Mouse (Mus musculus): Measurements from ENCODE around the gene Galnt6.

Galnt6 gene

DNA sequence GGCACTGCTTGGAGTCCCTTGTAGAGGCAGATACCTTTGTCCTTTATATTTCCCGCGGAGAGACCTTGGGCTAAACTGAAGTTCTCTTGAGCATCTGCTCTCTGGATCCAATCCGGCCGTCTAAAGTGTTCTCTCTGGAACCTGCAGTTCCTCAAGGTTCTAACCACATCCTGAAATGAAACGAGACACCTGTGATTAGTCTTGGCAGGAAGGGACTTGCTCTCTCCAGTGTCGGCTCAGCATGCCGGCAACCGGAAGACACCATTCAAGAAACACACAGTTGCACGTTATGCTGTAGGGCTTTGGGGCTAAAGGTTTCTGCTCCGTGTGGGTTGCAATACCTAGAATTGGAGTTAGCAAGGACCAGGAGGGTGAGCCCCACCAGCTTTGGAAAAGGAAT is 9.1 kb downstream of the Galnt6 start:
- no peak for DNase-seq (ENCODE audit: low read depth)

DNA sequence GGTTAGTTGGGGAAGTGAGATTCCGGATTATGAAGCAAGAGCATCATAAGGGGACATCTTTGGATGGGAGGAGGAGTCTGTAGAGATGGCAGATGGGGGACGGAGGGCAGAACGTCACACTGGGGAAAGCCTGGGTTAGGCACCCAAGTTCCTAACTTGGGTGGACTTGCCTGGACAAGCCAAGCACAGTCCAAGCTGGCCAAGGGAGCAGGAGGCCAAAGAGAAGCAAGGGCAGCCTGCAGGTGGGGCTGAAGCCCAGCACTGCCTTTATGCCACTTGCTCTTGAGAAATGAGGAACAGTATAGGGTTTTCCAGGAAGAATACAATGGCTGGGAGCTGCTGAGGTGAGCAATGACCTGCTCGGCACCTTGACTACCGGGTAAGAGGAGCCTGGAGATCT is 10.0 kb downstream of the Galnt6 start:
- DNase-seq (ENCODE audit: low read depth) = no peak

DNA sequence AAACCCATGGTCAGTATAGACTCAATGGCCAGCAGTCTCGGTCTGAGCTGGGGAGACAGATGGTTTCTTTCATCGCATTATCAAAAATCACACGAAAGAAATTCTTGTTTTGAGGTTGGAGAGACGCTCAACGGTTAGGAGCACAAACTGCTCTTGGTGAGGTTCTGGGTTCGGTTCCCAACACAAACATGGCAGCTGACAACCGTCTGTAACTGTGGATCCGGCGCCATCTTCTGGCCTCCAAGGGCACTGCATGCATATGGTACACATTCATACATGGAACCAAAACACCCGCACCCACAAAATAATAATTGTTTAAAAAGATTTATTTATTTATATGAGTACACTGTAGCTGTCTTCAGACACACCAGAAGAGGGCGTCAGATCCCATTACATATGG is 10.6 kb downstream of the Galnt6 start:
- no peak for DNase-seq (ENCODE audit: low read depth)

DNA sequence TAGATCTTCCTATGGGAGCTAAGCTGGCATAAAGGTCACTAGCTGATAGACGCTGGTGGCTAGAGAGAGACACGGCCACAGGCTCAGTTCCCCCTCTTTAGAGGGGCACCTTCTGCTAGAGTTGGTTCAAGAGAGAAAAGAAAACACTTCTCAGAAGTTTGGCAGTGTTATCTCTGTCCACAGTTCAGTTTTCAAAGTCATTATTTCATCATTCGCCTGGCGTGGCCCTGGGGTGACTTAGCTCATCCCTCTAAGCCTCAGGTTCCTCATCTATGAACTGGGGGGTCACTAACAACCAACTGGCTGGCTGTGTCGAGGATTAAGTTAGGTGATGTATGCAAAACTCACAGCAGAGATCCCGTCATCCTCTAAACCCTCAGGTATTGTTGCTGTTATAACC is 11.2 kb downstream of the Galnt6 start:
- no peak for DNase-seq (ENCODE audit: low read depth)

DNA sequence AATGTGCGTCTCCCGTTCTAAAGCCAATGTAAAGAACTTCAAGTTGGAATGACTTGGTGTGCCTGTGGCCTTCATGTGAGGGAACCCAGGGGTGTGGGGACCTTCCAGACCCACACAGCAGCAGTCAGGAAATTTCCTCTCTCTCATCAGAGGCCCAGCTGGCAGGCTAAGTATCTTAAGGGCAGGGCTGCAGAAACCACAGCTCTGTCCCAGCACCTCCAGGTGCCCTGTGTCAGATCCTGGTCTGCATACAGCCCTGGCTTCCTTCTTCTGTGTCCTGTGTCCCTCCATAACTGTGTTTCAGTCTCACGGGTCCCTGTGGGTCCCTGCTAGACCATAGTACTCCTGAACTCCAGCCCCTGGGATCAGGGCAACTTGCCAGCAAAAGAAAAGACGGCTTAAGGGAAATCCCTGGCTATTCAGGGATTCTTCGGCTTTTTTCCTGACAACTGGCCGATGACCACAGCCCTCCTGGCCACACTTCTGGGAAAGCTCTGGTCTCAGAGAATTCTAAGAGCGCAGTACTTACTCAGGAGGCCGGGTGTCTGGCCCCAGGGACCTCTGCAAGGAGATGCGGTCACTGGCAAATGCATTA is 13.7 kb downstream of the Galnt6 start:
- no peak for DNase-seq (ENCODE audit: low read depth)

DNA sequence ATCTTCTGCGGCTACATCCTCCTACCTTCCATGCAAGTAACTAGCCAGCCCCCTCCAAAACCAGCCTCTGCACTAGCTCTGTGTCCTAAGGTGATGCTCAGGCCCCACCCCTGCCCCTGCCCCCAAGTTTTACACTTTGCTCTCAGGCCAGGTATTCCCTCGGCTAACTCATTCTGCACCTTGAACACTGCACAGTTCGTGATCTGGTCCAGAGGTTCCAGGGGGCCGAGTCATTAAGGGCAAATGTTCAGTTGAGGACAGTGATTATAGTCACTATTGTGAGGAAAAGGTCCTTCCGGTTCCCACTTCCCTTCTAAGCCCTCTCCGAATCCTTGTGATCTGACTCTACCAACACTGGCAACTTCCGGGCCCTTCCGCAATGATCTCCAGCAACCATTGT is 14.7 kb downstream of the Galnt6 start:
- no peak for DNase-seq (ENCODE audit: low read depth)

DNA sequence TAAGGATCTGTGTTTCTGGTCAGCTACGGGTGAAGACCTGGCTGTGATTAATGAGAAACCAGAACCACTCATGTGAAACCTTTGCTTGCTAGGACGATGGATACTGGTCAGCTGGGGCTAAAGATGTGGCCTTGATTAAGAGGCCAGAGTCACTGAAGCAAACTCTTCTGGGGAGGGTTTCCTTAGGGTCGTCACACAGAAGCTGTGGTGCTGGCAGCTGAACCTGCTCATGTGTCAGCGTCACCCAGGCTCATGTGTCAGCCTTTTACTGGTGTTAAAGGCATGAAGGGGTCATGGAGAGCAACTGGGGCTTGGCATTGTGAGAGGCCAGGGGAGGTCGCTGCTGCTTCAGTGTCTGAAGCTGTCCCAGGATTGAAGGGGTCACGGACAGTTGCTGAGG is 18.3 kb downstream of the Galnt6 start:
- DNase-seq (ENCODE audit: low read depth) = no peak

DNA sequence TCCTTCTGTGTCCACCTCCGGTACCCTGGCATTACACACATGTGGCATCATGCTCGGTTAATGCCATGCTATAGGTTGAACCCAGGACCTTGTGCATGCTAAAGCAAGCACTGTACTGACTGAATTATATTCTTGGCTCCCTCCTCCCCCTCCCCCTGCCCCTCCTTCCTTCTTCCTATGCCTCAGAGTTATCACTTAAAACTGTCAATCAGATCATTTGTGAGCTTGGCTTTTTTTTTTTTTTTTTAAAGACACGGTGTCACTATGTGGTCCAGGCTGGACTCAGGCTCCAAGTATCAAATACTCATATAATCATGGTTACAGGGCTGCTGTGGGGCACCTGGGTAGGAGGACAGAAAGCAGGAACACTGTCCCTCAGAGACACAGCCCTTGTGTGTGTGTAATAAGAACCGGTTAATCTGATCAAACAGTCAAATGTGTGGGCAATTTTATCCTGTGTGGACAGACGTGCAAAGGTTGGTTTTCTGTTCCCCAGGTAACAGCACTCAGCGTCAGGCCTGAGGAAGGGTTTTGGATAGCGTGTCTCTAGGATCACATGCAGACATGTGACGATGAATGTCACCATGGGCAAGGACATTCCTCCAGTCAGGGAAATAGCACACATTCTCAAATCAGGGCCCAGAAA is 20.6 kb downstream of the Galnt6 start:
- DNase-seq (ENCODE audit: low read depth) = no peak

DNA sequence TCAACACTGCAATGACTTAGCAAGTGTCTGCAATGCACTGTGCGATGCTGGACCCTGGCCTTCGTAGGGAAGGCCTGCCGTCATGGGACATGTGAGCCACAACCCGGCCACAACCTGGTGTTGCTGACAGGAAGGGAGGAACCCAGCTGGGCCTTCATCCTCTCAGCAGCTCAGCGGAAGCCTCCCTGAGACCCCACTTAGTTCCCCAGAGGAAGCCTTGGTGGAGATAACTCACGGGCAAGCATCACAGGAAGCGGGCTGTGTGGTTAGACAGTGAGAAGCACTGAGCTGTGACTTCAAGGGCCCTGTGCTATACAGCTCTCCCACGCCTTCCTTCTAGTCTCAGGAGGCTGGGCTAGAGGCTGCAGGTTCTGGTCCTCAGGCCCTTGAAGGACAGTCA is 22.9 kb downstream of the Galnt6 start:
- peak; percentile 64 for DNase-seq (ENCODE audit: low read depth)

DNA sequence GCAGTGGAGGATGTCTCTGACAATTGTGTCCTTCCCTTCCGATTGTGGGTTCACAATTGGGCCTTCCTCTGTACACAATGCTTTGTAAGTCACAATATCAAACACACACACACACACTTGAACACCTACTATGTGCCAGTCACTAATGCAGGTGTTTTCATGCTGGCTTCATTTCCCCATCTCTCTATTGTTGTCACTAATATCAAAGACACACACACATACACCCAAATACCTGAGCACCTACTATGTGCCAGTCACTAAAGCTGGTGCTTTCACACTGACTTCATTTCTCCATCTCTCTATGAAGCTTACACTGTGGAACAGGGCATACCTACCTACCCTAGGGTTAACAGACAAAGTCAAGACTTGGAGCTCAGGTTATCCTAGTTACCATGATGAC is 23.8 kb downstream of the Galnt6 start:
- no peak for DNase-seq (ENCODE audit: low read depth)

DNA sequence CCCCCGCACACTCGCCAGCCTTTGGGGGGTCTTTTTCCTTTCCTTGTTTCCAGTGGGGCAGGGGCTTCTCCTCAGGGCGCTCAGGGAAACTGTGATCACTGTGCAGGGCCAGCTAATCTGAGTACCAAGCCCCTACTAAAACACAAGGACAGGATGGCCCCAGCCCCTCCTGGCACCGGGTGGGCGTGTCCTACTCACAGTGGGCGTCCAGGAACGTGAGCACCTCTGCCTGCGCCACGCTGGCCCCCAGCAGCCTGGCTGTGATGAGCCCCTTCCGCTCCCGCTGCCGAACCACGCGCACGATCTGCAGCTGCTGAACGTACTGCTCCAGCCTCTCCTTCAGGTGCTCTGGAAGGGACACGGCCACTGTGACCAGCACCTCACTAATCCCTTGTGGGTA is 25.3 kb downstream of the Galnt6 start:
- no peak for DNase-seq (ENCODE audit: low read depth)

DNA sequence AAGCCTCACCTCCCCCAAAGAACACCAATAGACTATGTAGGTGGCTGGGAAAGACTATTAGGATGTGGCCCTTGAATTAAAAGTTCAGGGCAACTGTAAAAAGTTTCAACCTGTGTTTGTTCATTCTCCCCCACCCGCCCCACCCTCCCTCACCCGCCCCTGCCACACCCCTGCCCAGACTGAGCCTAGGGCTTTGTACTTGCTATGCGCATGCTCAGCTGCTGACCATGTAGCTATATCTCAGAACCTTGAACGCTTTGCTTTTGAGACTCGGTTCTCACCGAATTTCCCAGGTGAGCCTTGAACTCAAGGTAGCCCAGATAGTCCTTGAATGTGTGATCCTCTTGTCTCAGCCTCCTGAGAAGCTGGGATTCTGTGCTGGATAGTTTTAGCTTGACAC is 27.3 kb downstream of the Galnt6 start:
- DNase-seq (ENCODE audit: low read depth) = no peak

DNA sequence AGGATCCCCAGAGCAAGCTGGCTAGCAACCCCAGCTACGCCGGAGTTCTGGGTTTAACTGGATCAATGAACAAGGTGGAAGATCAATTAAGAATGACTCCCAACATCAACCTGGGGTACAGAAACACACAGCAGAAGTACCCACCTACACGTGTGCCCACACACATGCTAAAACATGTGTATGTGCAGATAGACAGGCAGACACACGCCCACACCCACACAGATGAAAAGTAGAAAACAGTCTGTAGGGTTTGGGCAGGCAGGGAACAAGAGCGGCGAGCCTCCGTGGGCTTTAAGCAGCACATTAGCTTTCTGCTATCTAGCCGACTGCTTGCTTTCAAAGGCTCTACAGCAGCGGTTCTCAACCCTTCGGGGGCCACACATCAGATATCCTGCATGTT is 28.1 kb downstream of the Galnt6 start:
- DNase-seq (ENCODE audit: low read depth) = no peak

DNA sequence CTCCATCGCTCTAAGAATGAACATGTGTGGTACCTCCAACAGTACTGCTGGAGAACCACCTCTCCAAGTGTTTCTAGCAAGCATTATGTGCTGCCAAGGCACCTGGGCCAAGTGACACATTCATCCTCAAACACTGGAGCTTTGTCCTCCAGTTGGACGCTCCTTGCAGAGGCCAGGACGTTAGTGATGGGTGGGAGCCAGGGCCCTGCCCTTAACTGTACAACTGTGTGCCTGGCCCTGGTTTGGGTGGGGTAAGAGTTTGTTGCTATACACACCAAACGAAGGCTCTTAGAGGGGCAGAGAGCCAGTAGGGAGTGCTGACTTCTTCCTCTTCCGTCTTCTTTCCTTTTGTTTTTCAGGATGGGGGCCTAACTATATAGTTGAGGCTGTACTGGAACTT is 28.8 kb downstream of the Galnt6 start:
- DNase-seq (ENCODE audit: low read depth) = no peak

DNA sequence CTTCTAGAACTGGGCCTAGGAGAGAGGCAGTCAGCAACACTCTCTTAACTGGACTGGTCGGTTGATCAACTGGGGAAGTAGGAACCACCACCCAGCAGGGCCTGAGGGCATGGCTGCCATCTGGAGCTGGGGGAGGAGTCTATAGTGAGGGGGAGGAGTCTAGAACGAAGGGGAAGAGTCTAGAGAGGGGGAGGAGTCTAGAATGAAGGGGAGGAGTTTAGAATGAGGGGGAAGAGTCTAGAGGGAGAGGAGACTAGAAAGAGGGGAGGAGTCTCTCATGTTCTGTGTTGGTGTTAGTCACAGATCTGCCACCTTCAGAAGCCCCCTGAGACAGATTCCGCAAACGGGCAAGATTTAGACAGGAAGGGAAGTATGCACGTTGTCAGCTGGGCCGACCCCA is 29.8 kb downstream of the Galnt6 start:
- peak; percentile 53 for DNase-seq (ENCODE audit: low read depth)

DNA sequence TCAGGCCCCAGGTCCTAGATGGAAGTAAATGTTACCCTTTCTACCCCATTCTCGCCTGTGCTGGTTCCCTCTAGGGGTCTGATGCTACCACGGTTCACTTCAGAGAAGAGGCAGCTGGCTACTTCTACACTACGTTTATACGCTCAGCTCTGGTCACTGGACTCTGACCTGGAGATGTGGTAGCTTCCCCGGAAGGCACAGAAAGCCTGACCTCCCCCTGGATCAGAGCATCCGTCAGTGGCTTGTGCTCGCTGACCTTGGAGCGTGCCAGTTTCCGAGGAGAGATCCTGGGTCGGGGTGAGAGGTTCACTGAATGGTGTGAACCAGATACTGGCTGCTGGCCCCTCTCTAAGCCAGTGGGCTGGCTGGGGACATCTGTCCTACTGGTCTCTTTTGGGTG is 31.1 kb downstream of the Galnt6 start:
- DNase-seq (ENCODE audit: low read depth) = no peak

DNA sequence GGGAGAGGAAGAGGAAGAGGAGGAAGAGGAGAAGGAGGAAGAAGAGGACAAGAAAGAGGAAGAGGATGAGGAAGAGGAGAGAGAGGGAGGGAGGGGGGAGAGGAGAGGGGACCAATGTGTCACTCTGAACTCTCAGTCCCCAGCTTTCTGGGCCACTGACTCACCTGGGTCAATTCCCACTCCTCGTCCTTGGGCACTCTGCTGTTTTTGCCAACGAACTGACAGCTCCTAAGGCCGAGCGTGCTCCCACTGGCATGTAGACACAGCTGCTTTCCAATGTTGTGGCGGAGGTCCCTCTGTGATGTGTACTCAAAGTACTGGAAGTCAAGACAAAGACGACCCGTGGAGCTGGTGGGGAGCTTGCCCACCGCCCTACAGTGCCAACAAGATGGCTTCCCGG is 34.8 kb downstream of the Galnt6 start:
- DNase-seq (ENCODE audit: low read depth) = no peak

DNA sequence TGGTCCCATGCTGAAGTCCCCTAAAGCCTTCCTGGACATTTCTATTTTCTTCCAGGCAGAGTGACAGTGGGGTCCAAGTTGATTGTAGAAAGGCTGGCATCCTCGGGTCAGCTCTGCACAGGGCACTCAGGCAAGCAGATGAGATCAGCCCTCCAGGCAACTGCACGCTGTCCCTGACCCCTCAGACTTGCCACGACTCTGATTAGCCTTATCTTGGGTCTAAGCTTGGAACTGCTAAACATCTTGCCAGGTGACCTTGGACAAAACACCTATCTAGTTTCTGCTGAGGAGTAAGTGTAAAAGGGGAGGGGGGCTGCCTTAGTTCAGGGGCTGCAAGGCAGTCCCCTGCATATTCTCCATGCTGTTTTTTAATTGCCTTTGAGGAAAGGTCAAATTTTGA is 37.2 kb downstream of the Galnt6 start:
- DNase-seq (ENCODE audit: low read depth) = no peak

DNA sequence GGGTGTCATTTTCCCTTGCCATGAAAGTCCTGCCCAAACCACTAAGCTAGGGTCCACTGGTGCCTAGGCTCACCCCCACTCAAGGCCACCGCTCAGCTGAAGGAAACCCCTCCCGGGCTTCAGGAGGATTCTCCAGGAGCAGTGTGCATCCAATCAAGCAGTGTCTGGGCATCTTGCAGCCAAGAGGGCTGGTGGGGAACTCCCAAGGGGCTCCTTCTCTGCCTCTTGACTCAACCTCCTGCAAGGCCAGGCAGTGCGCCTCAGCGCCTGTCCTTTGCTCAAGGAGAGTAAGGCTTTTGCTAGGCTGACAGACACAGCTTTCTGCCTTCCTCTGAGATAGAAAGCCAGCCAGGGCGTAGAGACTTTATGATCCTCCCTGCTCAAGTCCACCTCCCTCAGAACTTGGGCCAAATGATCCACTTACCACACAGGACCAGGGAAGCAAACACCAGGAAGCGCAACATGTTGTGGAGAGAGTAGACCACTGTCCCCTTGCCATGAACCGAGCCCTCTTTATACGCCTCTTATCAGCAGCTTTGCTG is 41.7 kb downstream of the Galnt6 start, which contains the start of gene Cela1:
TSS of gene Cela1 (minus strand) at position 492 of the 542 bp plus-strand sequence.
- no peak for DNase-seq (ENCODE audit: low read depth)

DNA sequence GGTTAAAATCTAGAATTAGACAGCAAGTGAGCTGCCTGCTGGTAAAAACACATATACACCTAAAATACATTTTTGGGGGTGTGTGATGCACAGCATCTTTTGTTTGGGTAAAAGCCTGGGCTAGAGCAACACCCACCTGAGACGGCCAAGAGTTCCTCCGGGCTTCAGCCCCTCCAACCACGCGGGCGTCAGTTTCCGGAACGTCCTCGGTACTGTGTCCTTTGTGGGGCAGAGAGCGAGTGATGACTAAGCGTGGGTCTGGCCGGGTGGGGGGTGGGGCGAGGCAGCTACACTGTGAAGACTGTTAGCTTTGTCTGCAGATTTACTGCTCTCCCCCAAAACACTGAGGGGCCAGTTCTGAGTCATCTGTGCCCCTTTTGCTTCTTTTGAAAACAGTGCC is 42.2 kb downstream of the Galnt6 start:
- DNase-seq (ENCODE audit: low read depth) = peak; percentile 74

DNA sequence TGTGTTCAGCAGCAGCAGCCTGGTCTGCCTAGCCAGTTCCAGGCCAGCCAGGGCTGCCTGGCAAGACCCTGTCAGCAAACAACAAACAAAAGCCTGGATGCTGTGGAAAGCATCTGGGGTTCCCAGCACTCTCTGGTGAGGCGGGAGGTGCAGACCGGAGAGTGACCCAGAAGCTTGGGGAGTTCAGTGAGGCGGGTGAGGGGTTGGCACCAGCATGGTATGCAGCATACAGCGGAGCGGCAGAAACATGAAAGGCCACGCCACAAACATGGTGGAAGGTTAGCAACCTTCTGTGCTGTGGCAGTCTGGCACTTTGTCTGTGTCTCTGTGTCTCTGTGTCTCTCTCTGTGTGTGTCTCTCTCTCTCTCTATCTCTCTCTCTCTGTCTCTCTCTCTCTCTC is 42.7 kb downstream of the Galnt6 start:
- no peak for DNase-seq (ENCODE audit: low read depth)

DNA sequence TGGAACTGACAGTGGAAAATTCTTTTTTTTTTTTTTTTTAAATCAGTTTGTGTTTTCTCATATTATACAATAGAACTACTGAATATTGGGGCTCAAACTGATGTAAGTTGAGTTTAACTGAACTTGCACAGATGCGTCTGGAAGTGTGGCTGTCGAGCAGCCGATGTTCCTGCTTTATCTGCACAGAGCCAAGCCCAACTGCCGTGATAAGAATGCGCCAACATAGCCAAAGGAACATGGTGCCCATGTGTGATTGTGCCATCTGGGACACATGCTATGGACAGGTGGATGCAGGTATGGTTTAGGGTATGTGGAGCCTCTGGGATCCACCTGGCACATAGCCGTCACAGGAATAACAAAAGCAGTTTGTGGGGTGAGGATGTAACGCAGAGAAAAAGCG is 43.3 kb downstream of the Galnt6 start:
- DNase-seq (ENCODE audit: low read depth) = no peak

DNA sequence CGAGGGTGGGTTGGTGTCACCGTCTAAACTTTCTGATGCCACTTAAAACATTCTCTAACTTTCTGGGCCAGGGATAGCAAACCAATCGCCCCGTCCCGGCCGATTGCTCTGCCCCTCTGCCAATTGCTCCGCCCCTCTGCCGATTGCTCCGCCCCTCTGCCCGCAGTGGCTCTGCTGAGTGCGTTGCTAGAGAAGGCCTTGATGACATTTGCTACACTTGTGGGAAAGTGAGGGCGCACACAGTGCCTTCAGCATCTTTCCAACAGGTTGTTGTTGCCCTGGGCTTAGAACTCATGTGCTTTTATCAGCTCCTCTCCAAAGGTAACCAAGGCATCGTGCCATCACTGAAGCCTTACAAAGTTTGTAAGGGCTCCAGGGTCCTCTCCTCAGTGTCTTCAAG is 43.9 kb downstream of the Galnt6 start:
- DNase-seq (ENCODE audit: low read depth) = no peak

DNA sequence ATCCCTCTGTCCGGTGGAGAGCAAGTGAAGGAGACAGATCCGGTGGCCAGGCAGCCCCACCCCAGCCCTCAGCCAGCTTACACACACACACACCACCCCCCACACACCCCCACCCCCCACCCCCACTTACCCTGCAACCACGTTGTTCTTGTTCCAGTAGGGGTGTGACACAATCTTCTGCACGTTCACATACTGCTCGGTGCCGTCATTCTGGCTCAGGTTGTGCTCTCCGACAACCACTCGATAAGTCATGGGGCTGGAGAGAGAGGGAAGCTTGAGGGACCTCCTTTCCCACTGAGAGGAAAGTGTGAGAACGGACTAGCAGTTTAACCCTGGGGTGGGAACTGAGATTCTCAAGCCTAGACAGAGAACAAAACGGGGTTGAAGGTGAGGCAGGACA is 44.7 kb downstream of the Galnt6 start:
- DNase-seq (ENCODE audit: low read depth) = no peak
